Mouse (Mus musculus) bone marrow macrophage, adult 2 months (primary cell): ENCODE data around the gene Il1rapl1. TPM values are rescaled to one million over a fixed set of nuclear protein-coding genes. Genes with fewer than 3 reads are reported as not detected.

Experiments used
- H3K27ac ChIP-seq: 2 replicates; pipeline ENCODE4 v1.5.1; 2012; ENCODE audit warnings: low read depth, low read length; ENCODE audit not compliant: insufficient read depth
- H3K4me1 ChIP-seq: 2 replicates; pipeline ENCODE4 v1.6.1; 2012; ENCODE audit warnings: low read length; ENCODE audit not compliant: control insufficient read depth, insufficient read depth
- H3K4me3 ChIP-seq: 2 replicates; pipeline ENCODE4 v1.5.1; 2012; ENCODE audit warnings: mild to moderate bottlenecking, low read length, moderate library complexity; ENCODE audit not compliant: insufficient read depth
- CTCF ChIP-seq: IDR thresholded peaks from 2 replicates; pipeline ENCODE4 v1.5.1; 2012; ENCODE audit warnings: low read depth, mild to moderate bottlenecking, low read length, moderate library complexity
- POLR2A ChIP-seq: IDR thresholded peaks from 2 replicates; pipeline ENCODE4 v1.6.1; 2012; ENCODE audit warnings: mild to moderate bottlenecking, low read depth, low read length, borderline replicate concordance
- polyA plus RNA-seq: library from polyadenylated mRNA; stranded (reverse); fragments of >200 nt; gene quantifications from 2 replicates; pipeline ENCODE4 v1.2.4, GENCODE M21; 2012; ENCODE audit not compliant: missing spikeins, insufficient read depth, insufficient read length

The Il1rapl1 gene
- polyA plus RNA-seq, 1 experiment: not detected

GRCm38 (mm10) chrX:86954614-86955013 is 1160.8 kb downstream of the Il1rapl1 start:
- TF ChIP-seq CTCF: no peak
- no peak for TF ChIP-seq POLR2A
- no peak overlapping the region for H3K27ac ChIP-seq
- H3K4me1 ChIP-seq: no peaks in the 10 kb centered on the region
- no peak overlapping the region for H3K4me3 ChIP-seq

- H3K27ac ChIP-seq: no peak overlapping the region
- no peak overlapping the region for H3K4me3 ChIP-seq
- H3K4me1 ChIP-seq: no peaks in the 10 kb centered on the region
- TF ChIP-seq CTCF (no peak), POLR2A (no peak)
Observed at GRCm38 (mm10) chrX:86950940-86951339, 1164.5 kb downstream of the Il1rapl1 start.

- Histone ChIP-seq H3K4me3 (no peak overlapping the region), H3K4me1 (no peaks in the 10 kb centered on the region), H3K27ac (no peak overlapping the region)
- TF ChIP-seq CTCF (no peak), POLR2A (no peak)
Observed at GRCm38 (mm10) chrX:86949112-86949511, 1166.3 kb downstream of the Il1rapl1 start.

GRCm38 (mm10) chrX:86854835-86855234 is 1260.6 kb downstream of the Il1rapl1 start:
- Histone ChIP-seq H3K4me3 (no peak overlapping the region), H3K4me1 (no peaks in the 10 kb centered on the region), H3K27ac (no peak overlapping the region)
- TF ChIP-seq POLR2A (no peak), CTCF (no peak)

GRCm38 (mm10) chrX:86808218-86808617 is 1307.2 kb downstream of the Il1rapl1 start:
- Histone ChIP-seq H3K27ac (no peak overlapping the region), H3K4me1 (no peaks in the 10 kb centered on the region), H3K4me3 (no peak overlapping the region)
- TF ChIP-seq POLR2A: no peak
- no peak for TF ChIP-seq CTCF

GRCm38 (mm10) chrX:86802725-86803124 is 1312.7 kb downstream of the Il1rapl1 start:
- Histone ChIP-seq H3K27ac (no peak overlapping the region), H3K4me1 (no peaks in the 10 kb centered on the region), H3K4me3 (no peak overlapping the region)
- no peak for TF ChIP-seq CTCF
- TF ChIP-seq POLR2A: no peak

- H3K27ac ChIP-seq: no peak overlapping the region
- H3K4me3 ChIP-seq: no peak overlapping the region
- no peak for TF ChIP-seq POLR2A
- TF ChIP-seq CTCF: no peak
- H3K4me1 ChIP-seq: no peaks in the 10 kb centered on the region
Observed at GRCm38 (mm10) chrX:86728803-86729202, 1386.6 kb downstream of the Il1rapl1 start.
